Mouse (Mus musculus) macrophage (primary cell): ENCODE measurements around the gene Ppp1r15a. TPM values are rescaled to one million over a fixed set of nuclear protein-coding genes. Genes with fewer than 3 reads are reported as not detected.
A peak's percentile ranks its signal among the peaks of the same experiment; 100 is the strongest.

ENCODE experiments used
- H3K27ac ChIP-seq: fragments of 350-480 bp; formaldehyde crosslinking; 2 replicates; pipeline ENCODE4 v1.9.0; 2021
- H3K36me3 ChIP-seq: fragments of 350-480 bp; formaldehyde crosslinking; 2 replicates; pipeline ENCODE4 v1.9.0; 2021; ENCODE audit errors: inconsistent target
- H3K4me3 ChIP-seq: fragments of 350-480 bp; formaldehyde crosslinking; 2 replicates; pipeline ENCODE4 v1.9.0; 2021; ENCODE audit errors: inconsistent target
- H3K79me2 ChIP-seq: fragments of 350-480 bp; formaldehyde crosslinking; 2 replicates; pipeline ENCODE4 v1.9.0; 2021; ENCODE audit errors: inconsistent target
- WGBS: methylation state at CpG from one replicate; pipeline ENCODE4 v1.1.7; 2026; ENCODE audit warnings: inconsistent platforms; ENCODE audit not compliant: missing documents; 5-methylcytosine and 5-hydroxymethylcytosine counted together
- polyA plus RNA-seq: library from polyadenylated mRNA; stranded (reverse); fragments of 250-400 nt; gene quantifications from 3 replicates; pipeline ENCODE4 v1.2.4, GENCODE M21; 2018; ENCODE audit warnings: inconsistent platforms
- total RNA-seq, 78 experiments: library from RNA; depleted of rRNA; stranded (reverse); fragments of 250-400 nt; gene quantifications; 1 replicate in 9 of 78; 2 replicates in 24 of 78; 3 replicates in 43 of 78; 4 replicates in 2 of 78; pipeline ENCODE4 v1.2.4; 2018; ENCODE audit warnings: inconsistent platforms in 56 of 78

Ppp1r15a gene
- 1,000 to 10,000 TPM in 2 of 26 experiments, 100 to 1,000 TPM in 17, 10 to 100 TPM in 7; 25.4 to 2,234 (median 205) TPM for total RNA-seq (2018; cell fraction: chromatin; rRNA removed)
- 1,000 to 10,000 TPM in 8 of 26 experiments, 100 to 1,000 TPM in 12, 10 to 100 TPM in 6; 42.6 to 2,483 (median 506) TPM for total RNA-seq (2018; cell fraction: cytosol; rRNA removed)
- 1,000 to 10,000 TPM in 8 of 26 experiments, 100 to 1,000 TPM in 14, 10 to 100 TPM in 4; 38.1 to 2,404 (median 797) TPM for total RNA-seq (2018; cell fraction: nucleus; rRNA removed)
- polyA plus RNA-seq: 21.4 to 32.3 TPM (median 27.6 TPM) in 3 replicates

DNA sequence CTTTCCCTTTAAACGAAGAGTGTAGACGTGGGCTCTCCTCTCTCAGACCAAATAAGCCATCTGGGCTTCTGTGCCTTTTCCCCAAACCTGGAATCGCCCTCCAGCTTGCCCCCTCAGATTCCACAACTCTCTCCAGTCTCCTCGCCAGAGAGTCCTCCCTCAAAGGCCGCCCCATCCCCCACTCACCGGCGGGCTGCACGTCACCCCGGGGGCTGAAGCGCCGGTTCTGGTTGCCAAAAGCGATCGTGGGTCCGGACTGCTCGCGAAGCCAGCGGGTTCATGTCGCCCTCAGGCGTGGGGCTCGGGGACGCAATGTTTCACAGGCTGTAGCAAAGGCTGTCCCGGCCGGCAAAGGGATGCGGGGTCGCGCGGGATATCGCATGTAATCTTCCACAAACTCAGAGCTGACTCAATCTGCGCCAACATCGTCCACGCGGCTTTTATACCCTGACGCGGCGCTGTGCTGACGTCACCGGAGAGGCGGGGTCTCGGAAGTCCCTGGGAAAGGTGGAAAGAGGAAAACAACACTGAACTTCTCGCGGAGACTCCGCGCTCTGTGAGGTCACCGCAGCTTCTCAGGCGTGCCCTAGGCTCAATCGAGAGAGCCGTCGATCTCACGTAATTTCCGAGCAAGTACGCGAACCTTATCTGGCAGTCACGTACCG lies at the start of gene Ppp1r15a, which contains the start of gene Plekha4:
TSS of gene Ppp1r15a (minus strand) at position 460 of the 665 bp plus-strand sequence.
TSS of gene Plekha4 (plus strand) at position 522 of the 665 bp plus-strand sequence.
- WGBS: under 1% methylated on average over 53 of the region's 54 CpGs
- H3K79me2 ChIP-seq: peaks cover 40% of the 10 kb centered on the region
- H3K27ac ChIP-seq: peak within 1 kb of the TSS; percentile 88
- no peaks in the 10 kb centered on the region for H3K36me3 ChIP-seq
- H3K4me3 ChIP-seq: peak within 1 kb of the TSS; percentile 95

DNA sequence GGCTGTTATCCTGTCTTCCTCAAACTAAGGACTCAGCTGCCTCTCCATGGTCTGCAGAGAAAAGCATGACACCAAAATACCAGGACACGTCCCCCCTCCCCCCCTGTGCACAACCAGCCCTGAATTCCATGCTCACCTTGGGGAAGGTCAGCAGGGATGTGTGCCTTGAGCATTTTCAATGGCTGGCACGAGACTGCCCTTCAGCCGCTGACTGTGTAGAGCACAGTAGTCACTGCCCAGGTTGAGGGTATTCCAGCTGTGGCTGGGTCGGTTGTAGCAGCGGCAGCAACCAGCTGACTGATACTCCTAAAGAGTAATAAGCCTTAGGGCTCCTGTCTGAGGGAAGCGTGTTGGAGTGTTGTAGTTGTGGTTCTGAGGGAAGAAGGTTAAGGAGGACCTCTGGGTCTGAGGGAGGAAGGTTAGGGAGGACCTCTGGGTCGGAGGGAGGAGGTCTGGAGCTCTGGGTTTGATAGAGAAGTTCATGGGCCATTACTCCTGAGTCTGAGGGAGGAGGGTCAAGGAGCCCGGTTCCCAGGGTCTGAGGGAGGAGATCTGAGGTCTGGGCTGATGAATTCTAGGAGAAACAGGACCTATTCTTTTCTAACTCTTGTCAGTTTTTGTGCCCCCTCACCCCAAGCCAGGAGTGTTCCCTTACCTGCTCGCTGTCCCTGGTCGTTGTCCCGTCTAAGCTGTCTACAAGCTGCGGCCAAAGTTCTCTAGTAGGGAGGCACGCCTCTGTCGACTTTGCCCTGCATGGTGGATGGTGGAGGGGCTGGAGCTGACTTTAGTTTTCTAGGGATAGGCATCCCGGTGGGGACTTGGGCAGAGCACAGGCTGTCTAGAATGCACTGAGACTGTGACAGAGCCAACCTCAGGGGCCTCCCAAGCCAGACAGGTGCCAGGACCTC lies 48.7 kb upstream of the Ppp1r15a start:
- peaks cover 35% of the 10 kb centered on the region for H3K36me3 ChIP-seq
- H3K4me3 ChIP-seq: no peak overlapping the region
- H3K79me2 ChIP-seq: peaks cover 48% of the 10 kb centered on the region
- H3K27ac ChIP-seq: no peak overlapping the region
- WGBS: 92% methylated on average over 15 of the region's 15 CpGs

GRCm38 (mm10) chr7:45573954-45574353 lies 47.9 kb upstream of the Ppp1r15a start:
- H3K4me3 ChIP-seq: no peak overlapping the region
- WGBS: 94% methylated on average over 8 of the region's 8 CpGs
- peaks cover 48% of the 10 kb centered on the region for H3K79me2 ChIP-seq
- H3K36me3 ChIP-seq: peaks cover 32% of the 10 kb centered on the region
- H3K27ac ChIP-seq: no peak overlapping the region

DNA sequence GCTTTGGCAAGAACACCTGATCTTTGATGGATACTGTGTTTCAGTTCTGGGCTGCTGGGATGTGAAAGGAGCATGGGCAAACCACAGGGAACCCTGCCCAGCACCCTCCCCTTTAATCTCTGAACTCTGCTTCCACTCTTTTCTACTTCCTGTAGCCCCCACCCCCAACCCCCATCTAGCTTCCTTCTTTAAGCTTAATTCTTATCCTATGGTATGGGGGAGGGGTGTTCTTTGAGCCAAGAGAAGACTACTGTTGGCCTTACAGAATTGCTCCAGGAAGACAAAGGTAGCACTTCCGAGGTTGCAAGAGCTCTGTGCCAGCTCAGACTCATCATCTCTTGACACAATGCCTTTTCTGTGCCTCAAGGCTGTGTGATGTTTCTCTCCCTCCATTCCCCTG lies 45.9 kb upstream of the Ppp1r15a start:
- Histone ChIP-seq H3K79me2 (peaks cover 48% of the 10 kb centered on the region), H3K27ac (no peak overlapping the region), H3K36me3 (peaks cover 20% of the 10 kb centered on the region), H3K4me3 (no peak overlapping the region)
- 20% methylated on average over 1 of the region's 1 CpGs for WGBS

- WGBS: 2% methylated on average over 21 of the region's 42 CpGs
- Histone ChIP-seq H3K79me2 (peaks cover 48% of the 10 kb centered on the region), H3K4me3 (peak within 1 kb of the TSS; percentile 80), H3K27ac (peak within 1 kb of the TSS; percentile 53), H3K36me3 (peaks cover 3% of the 10 kb centered on the region; the same call in 1 of the 2 replicates)
Observed at GRCm38 (mm10) chr7:45570103-45570741, 44.2 kb upstream of the Ppp1r15a start, which contains the start of gene Bcat2. Gene Bcat2, plus strand, starts transcription at chr7:45570153.

DNA sequence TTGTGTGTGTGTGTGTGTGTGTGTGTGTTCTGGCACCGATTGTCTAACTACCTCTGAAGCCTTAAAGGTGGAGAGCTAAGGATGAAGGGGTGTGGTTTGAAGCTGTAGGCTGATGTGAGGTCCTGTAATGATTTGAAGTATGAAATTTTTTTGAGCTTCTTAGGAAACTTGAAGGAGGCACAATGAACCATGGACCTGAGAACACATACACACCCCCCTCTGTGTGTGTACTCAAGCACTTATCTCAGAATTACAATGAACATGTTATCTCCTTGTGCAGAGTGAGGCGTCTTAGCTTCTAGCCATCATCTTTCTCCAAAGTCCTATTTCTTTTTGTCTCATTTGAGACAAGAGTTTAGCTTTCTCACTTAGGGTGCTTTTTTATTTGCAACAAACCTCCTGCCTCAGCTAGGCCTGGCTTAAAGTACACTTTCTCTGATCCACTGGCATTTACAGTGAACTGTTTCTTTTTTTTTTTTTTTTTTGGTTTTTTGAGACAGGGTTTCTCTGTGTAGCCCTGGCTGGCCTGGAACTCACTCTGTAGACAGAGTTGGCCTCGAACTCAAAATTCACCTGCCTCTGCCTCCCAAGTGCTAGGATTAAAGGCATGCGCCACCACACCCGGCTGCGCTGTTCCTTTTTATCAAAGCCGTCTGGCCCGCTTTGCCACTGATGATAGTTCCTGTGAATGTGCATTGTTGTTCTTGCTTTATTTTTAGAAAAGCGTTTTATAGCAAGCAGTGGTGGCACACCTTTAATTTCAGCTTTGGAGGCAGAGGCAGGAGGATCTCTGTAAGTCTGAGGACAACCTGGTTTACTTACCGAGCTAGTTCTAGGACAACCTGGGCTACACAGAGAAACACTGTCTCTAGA lies 42.8 kb upstream of the Ppp1r15a start:
- H3K4me3 ChIP-seq: peak overlapping the region; percentile 11; the same call in 1 of the 2 replicates
- peaks cover 35% of the 10 kb centered on the region for H3K79me2 ChIP-seq
- H3K36me3 ChIP-seq: no peaks in the 10 kb centered on the region
- H3K27ac ChIP-seq: peak overlapping the region; percentile 24; the same call in 1 of the 2 replicates
- WGBS: 85% methylated on average over 10 of the region's 10 CpGs

DNA sequence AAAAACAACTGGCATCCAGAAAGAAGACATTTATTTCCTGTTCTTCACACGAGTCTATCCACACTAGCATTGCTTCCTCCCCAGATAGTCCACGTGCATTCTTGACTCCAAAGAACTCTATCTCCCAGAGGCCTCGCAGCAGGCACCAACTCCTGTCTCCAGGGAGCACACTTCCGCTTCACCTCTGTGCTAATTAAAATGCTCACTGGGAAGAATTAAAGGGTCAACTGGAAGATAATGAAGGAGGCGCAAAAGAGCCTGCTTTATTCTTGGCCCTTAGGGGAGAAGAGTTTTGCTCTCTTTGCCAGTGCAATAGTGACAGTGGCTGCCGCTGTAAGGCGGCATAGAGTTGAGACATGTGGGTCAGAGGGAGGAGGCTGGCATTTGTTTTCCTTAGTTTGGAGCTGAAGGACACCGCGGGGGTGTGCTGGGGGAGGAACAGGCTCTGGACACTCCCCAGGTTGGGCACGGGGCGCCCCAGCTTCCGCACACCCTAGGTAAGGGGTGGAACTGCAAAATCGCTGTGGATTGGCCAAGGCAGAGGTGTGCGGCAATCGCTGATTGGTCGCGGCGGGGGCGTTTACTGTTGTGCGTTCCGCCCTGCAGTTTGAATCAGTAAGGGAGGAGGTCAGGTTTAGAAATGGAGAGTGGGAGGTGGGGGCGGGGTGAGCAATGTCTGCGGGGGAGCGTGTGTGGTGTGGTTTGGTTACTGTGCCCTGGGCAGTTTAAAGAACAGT lies 41.9 kb upstream of the Ppp1r15a start:
- 2% methylated on average over 24 of the region's 24 CpGs for WGBS
- no peaks in the 10 kb centered on the region for H3K36me3 ChIP-seq
- H3K4me3 ChIP-seq: peak overlapping the region; percentile 11; the same call in 1 of the 2 replicates
- H3K79me2 ChIP-seq: peaks cover 26% of the 10 kb centered on the region
- H3K27ac ChIP-seq: peak overlapping the region; percentile 63

GRCm38 (mm10) chr7:45567112-45567779 lies 41.2 kb upstream of the Ppp1r15a start:
- 95% methylated on average over 8 of the region's 8 CpGs for WGBS
- Histone ChIP-seq H3K79me2 (peaks cover 19% of the 10 kb centered on the region), H3K36me3 (no peaks in the 10 kb centered on the region), H3K4me3 (no peak overlapping the region; the same call in 1 of the 2 replicates), H3K27ac (peak overlapping the region; percentile 63)

DNA sequence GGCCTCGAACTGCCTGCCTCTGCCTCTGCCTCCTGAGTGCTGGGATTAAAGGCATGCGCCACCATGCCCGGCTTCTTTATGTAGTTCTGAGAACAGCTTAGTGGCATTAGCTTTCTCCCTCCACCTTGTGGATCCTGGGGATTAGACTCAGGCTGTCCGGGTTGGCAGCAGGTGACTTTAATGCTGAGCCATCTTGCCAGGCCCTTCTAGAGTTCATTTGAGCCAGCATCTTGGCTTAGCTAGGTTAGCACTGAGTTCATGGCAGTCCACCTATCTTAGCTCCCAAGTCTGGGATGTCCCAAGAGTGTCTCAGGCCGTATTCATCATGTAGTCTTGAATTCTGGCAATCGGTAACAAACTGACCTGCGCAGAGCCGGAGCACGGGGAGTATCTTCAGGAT lies 39.4 kb upstream of the Ppp1r15a start:
- H3K36me3 ChIP-seq: no peaks in the 10 kb centered on the region
- 91% methylated on average over 9 of the region's 9 CpGs for WGBS
- H3K4me3 ChIP-seq: no peak overlapping the region
- no peak overlapping the region for H3K27ac ChIP-seq
- H3K79me2 ChIP-seq: peaks cover 1% of the 10 kb centered on the region; the same call in 1 of the 2 replicates

DNA sequence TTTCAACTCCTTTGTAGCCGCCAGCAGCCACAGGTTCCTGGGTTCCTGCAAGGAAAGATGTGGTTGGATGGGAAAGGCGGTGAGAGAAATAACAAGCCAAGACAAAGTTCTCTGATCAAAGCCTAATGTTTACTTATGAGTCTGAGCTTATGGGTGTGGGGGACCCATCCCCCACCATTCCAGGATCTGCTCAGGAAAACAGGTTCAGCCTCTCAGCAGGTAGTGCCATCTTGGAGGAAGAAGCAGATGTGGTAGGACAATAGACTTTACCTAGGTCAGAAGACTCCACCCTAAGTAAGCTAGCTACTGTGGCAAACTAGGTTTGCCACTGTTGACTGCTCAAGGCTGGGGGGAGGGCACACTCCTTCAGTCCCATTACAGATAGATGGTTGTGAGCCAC lies 38.7 kb upstream of the Ppp1r15a start:
- Histone ChIP-seq H3K36me3 (no peaks in the 10 kb centered on the region), H3K27ac (no peak overlapping the region), H3K4me3 (no peak overlapping the region), H3K79me2 (no peaks in the 10 kb centered on the region)
- 95% methylated on average over 2 of the region's 2 CpGs for WGBS

DNA sequence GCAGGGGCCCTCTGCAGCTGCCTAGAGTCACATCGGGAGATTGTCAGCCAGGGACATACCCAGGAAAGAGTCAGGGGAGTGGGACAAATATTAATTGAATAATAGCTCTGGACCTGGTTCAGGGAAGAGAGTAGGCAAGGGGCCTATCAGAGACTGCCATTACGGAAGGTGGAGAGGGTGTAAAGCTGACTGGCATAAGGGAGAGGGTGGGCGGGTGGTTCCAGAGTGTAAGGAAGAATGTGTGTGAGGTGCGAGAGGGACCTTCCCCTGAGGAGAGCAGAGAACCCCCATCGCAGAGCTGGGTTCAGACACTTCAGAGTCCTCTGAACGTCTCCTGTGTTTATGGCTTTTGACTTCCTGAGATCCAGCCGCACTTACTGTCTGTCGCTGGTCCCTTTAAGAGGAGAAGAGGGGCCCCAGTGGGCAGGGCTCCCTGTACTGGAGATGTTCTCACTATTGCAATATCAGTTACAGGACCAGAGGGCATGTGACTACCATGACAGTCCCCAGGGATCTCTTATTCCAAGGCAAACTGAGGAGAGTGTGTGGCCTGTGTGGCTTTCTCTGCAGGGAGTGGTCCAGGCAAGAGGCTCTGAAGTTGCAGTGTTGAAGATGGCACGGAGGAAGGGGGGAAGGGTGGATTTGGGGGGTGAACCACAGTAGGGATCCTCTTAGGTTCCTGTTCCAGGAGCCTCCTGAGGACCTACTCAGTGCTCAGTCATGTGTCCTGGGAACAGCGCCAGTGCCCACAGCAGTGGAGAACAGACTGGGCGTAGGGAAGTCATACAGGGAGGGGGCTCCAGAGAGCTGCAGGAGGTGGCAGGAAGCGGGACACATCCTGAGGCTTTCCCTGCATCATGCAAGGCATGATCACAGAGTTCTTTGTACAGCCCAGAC lies 35.8 kb upstream of the Ppp1r15a start:
- Histone ChIP-seq H3K27ac (peak overlapping the region; percentile 33), H3K4me3 (no peak overlapping the region), H3K79me2 (no peaks in the 10 kb centered on the region), H3K36me3 (no peaks in the 10 kb centered on the region)
- 39% methylated on average over 12 of the region's 12 CpGs for WGBS
